Mouse (Mus musculus): ENCODE data around the gene Rtn2. TPM values are rescaled to one million over a fixed set of nuclear protein-coding genes. Genes with fewer than 3 reads are reported as not detected.
A peak's percentile ranks its signal among the peaks of the same experiment; 100 is the strongest.

The Rtn2 gene
- polyA plus RNA-seq, 1 experiment from 2014 or later: 5.2 TPM

DNA sequence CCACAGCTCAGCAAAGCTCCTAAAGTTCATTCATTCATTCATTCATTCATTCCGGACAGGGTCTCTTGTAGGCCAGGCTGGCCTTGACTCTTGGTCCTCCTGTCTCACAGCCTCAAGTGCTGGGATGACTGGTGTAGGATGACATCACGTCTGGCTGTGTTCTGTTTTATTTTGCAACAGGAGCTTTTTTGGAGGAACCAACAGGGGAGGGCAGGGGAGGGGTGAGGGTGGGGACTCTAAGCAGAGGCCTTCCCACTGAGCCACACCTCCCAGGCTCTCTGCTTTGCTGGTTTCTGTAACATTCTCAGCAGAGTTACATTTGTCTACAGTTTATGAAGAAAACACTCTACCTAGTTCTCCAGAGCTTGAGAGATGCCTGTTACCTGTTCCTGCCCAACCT, 55.6 kb downstream of the Rtn2 start:
- no peak for ATAC-seq (ENCODE audit: insufficient read depth)
- peaks cover 32% of the 10 kb centered on the region for H3K4me1 ChIP-seq (replicated peaks)
- H3K9me3 ChIP-seq (replicated peaks): no peaks in the 10 kb centered on the region
- H3K4me3 ChIP-seq (replicated peaks): no peak overlapping the region
- H3K4me2 ChIP-seq: no peak overlapping the region
- WGBS (ENCODE audit: insufficient replicate concordance): 50% methylated on average over 2 of the region's 2 CpGs
- no peak overlapping the region for H3K27ac ChIP-seq (replicated peaks)
- peaks cover 69% of the 10 kb centered on the region for H3K27me3 ChIP-seq
- no peaks in the 10 kb centered on the region for H3K36me3 ChIP-seq (replicated peaks)
- no peak overlapping the region for H3K9ac ChIP-seq

DNA sequence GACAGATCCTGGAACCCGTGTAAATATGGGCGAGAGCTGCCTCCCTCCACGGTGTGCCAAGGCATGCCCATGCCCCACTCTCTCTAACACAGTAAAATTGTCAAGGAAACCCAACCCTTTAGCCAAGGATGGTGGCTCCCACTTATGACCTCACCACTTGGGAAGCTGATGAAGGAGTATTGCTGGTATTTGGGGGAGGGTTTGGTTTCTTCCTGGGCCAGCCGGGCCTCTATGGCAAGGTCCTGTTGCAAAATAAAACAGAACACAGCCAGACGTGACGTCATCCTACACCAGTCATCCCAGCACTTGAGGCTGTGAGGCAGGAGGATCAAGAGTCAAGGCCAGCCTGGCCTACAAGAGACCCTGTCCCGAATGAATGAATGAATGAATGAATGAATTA, 56.2 kb downstream of the Rtn2 start:
- Histone ChIP-seq H3K9ac (no peak overlapping the region), H3K4me1 (replicated peaks) (peaks cover 34% of the 10 kb centered on the region), H3K4me2 (no peak overlapping the region), H3K9me3 (replicated peaks) (no peaks in the 10 kb centered on the region), H3K27me3 (peaks cover 72% of the 10 kb centered on the region), H3K36me3 (replicated peaks) (no peaks in the 10 kb centered on the region), H3K27ac (replicated peaks) (no peak overlapping the region), H3K4me3 (replicated peaks) (no peak overlapping the region)
- WGBS (ENCODE audit: insufficient replicate concordance): 54% methylated on average over 7 of the region's 7 CpGs
- no peak for ATAC-seq (ENCODE audit: insufficient read depth)

- H3K4me2 ChIP-seq: no peak overlapping the region
- whole genome bisulfite sequencing (ENCODE audit: insufficient replicate concordance): 21% methylated on average over 10 of the region's 10 CpGs
- H3K4me3 ChIP-seq (replicated peaks): no peak overlapping the region
- no peaks in the 10 kb centered on the region for H3K36me3 ChIP-seq (replicated peaks)
- H3K9ac ChIP-seq: no peak overlapping the region
- no peaks in the 10 kb centered on the region for H3K9me3 ChIP-seq (replicated peaks)
- no peak for ATAC-seq (ENCODE audit: insufficient read depth)
- no peak overlapping the region for H3K27ac ChIP-seq (replicated peaks)
- peaks cover 50% of the 10 kb centered on the region for H3K4me1 ChIP-seq (replicated peaks)
- H3K27me3 ChIP-seq: peaks cover 72% of the 10 kb centered on the region
These were observed 58.8 kb downstream of the Rtn2 start for GRCm38 (mm10) chr7:19341250-19341649.

- 1% methylated on average over 41 of the region's 41 CpGs for WGBS (ENCODE audit: insufficient replicate concordance)
- Histone ChIP-seq H3K4me1 (replicated peaks) (peaks cover 50% of the 10 kb centered on the region), H3K4me3 (replicated peaks) (peak overlapping the region; percentile 34), H3K27me3 (peaks cover 71% of the 10 kb centered on the region), H3K4me2 (peak overlapping the region; percentile 36), H3K9me3 (replicated peaks) (no peaks in the 10 kb centered on the region), H3K27ac (replicated peaks) (no peak overlapping the region), H3K36me3 (replicated peaks) (no peaks in the 10 kb centered on the region), H3K9ac (no peak overlapping the region)
- ATAC-seq (ENCODE audit: insufficient read depth): no peak
These were observed 59.5 kb downstream of the Rtn2 start for GRCm38 (mm10) chr7:19341761-19342409.

GRCm38 (mm10) chr7:19342481-19343027, 60.1 kb downstream of the Rtn2 start:
- no peak overlapping the region for H3K27ac ChIP-seq (replicated peaks)
- ATAC-seq (ENCODE audit: insufficient read depth): no peak
- H3K27me3 ChIP-seq: peaks cover 64% of the 10 kb centered on the region
- no peaks in the 10 kb centered on the region for H3K36me3 ChIP-seq (replicated peaks)
- peaks cover 50% of the 10 kb centered on the region for H3K4me1 ChIP-seq (replicated peaks)
- no peaks in the 10 kb centered on the region for H3K9me3 ChIP-seq (replicated peaks)
- H3K9ac ChIP-seq: no peak overlapping the region
- H3K4me3 ChIP-seq (replicated peaks): peak overlapping the region; percentile 34
- under 1% methylated on average over 27 of the region's 27 CpGs for WGBS (ENCODE audit: insufficient replicate concordance)
- peak overlapping the region; percentile 36 for H3K4me2 ChIP-seq

GRCm38 (mm10) chr7:19343210-19343808, 60.9 kb downstream of the Rtn2 start:
- H3K4me2 ChIP-seq: peak overlapping the region; percentile 27; the same call in 1 of the 2 replicates
- H3K27ac ChIP-seq (replicated peaks): no peak overlapping the region
- peaks cover 57% of the 10 kb centered on the region for H3K27me3 ChIP-seq
- H3K36me3 ChIP-seq (replicated peaks): no peaks in the 10 kb centered on the region
- under 1% methylated on average over 11 of the region's 11 CpGs for WGBS (ENCODE audit: insufficient replicate concordance)
- no peak overlapping the region for H3K9ac ChIP-seq
- peaks cover 46% of the 10 kb centered on the region for H3K4me1 ChIP-seq (replicated peaks)
- H3K4me3 ChIP-seq (replicated peaks): no peak overlapping the region
- no peaks in the 10 kb centered on the region for H3K9me3 ChIP-seq (replicated peaks)
- ATAC-seq (ENCODE audit: insufficient read depth): no peak

GRCm38 (mm10) chr7:19344237-19344847, 61.9 kb downstream of the Rtn2 start, which contains the start of gene Ercc1:
Ercc1 (plus strand) TSS chr7:19344778.
- H3K27me3 ChIP-seq: peaks cover 50% of the 10 kb centered on the region
- peak within 1 kb of the TSS; percentile 88 for H3K4me2 ChIP-seq
- H3K9ac ChIP-seq: peak within 1 kb of the TSS; percentile 41
- peaks cover 41% of the 10 kb centered on the region for H3K4me1 ChIP-seq (replicated peaks)
- no peak for ATAC-seq (ENCODE audit: insufficient read depth)
- H3K9me3 ChIP-seq (replicated peaks): no peaks in the 10 kb centered on the region
- H3K27ac ChIP-seq (replicated peaks): peak within 1 kb of the TSS; percentile 69; the same call in 1 of the 2 replicates
- peak within 1 kb of the TSS; percentile 69 for H3K4me3 ChIP-seq (replicated peaks)
- H3K36me3 ChIP-seq (replicated peaks): no peaks in the 10 kb centered on the region
- 15% methylated on average over 12 of the region's 12 CpGs for WGBS (ENCODE audit: insufficient replicate concordance)

DNA sequence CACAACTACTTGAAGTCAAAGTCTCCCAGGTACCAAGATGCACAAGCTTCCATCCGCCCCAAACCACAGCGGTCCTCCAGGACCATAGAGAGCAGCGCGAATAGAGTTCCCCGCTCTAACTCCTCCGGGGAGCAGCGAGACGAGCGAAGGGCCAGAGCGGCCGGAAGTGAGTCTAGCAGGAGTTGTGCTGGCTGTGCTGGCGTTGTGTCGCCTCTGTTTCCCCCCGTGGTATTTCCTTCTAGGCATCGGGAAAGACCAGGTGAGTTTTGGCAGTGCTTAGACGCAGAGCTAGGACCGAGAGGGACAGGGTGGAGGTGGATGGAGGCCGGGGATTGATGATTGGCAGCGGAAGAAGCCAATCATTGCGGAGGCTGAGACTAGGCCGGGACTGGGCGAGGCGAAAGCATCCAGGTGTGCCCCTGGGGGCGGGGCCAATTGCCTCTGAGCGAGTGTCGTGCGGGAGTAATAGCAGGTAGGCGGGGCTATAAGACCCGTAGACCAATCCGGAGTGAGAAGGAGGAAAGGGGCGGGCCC, 62.6 kb downstream of the Rtn2 start:
- ATAC-seq (ENCODE audit: insufficient read depth): peak; percentile 94
- Histone ChIP-seq H3K36me3 (replicated peaks) (0 out of 2 replicates have a peak, but pooled peaks cover under 1% of the 10 kb centered on the region), H3K27me3 (peaks cover 45% of the 10 kb centered on the region), H3K4me1 (replicated peaks) (peaks cover 41% of the 10 kb centered on the region), H3K4me2 (peak overlapping the region; percentile 88), H3K4me3 (replicated peaks) (peak overlapping the region; percentile 69), H3K9me3 (replicated peaks) (no peaks in the 10 kb centered on the region), H3K27ac (replicated peaks) (peak overlapping the region; percentile 69; the same call in 1 of the 2 replicates), H3K9ac (peak overlapping the region; percentile 41)
- under 1% methylated on average over 31 of the region's 31 CpGs for WGBS (ENCODE audit: insufficient replicate concordance)

Other genes starting within 250 kb of the Rtn2 start
- gene Rsph6a, start 227.9 kb upstream of the Rtn2 start, polyA plus RNA-seq (2015; fragmentation: Nextera tagmentation; extraction: Ambion mirVana): not detected in 2 replicates
- gene Dmwd, start 206.4 kb upstream of the Rtn2 start, polyA plus RNA-seq (2015; fragmentation: Nextera tagmentation; extraction: Ambion mirVana): 3.6 and 5.4 TPM in 2 replicates
- gene Dmpk, start 198.8 kb upstream of the Rtn2 start, polyA plus RNA-seq (2015; fragmentation: Nextera tagmentation; extraction: Ambion mirVana): 13.9 and 15.8 TPM in 2 replicates
- 0.90 and 1.2 TPM in 2 replicates for gene Six5, start 188.0 kb upstream of the Rtn2 start, polyA plus RNA-seq (2015; fragmentation: Nextera tagmentation; extraction: Ambion mirVana)
- gene Gm4969, start 164.3 kb upstream of the Rtn2 start, polyA plus RNA-seq (2015; fragmentation: Nextera tagmentation; extraction: Ambion mirVana): 0.14 and 0.17 TPM in 2 replicates
- gene Fbxo46, start 162.8 kb upstream of the Rtn2 start, polyA plus RNA-seq (2015; fragmentation: Nextera tagmentation; extraction: Ambion mirVana): 5.1 TPM in 2 replicates
- 4.1 and 4.6 TPM in 2 replicates for gene Qpctl, start 133.3 kb upstream of the Rtn2 start, polyA plus RNA-seq (2015; fragmentation: Nextera tagmentation; extraction: Ambion mirVana)
- gene Snrpd2, start 132.9 kb upstream of the Rtn2 start, polyA plus RNA-seq (2015; fragmentation: Nextera tagmentation; extraction: Ambion mirVana): 52.8 and 55.6 TPM in 2 replicates
- gene Gipr, start 116.5 kb upstream of the Rtn2 start, polyA plus RNA-seq (2015; fragmentation: Nextera tagmentation; extraction: Ambion mirVana): 0.36 and 1.0 TPM in 2 replicates
- 3.9 and 4.2 TPM in 2 replicates for gene Eml2, start 106.2 kb upstream of the Rtn2 start, polyA plus RNA-seq (2015; fragmentation: Nextera tagmentation; extraction: Ambion mirVana)
- gene Gpr4, start 70.1 kb upstream of the Rtn2 start, polyA plus RNA-seq (2015; fragmentation: Nextera tagmentation; extraction: Ambion mirVana): 0.50 TPM in 2 replicates
- 15.3 and 16.0 TPM in 2 replicates for gene Opa3, start 54.3 kb upstream of the Rtn2 start, polyA plus RNA-seq (2015; fragmentation: Nextera tagmentation; extraction: Ambion mirVana)
- gene Vasp, start 10.8 kb upstream of the Rtn2 start, polyA plus RNA-seq (2015; fragmentation: Nextera tagmentation; extraction: Ambion mirVana): 41.2 and 42.4 TPM in 2 replicates
- gene Ppm1n, start 2.6 kb upstream of the Rtn2 start, polyA plus RNA-seq (2015; fragmentation: Nextera tagmentation; extraction: Ambion mirVana): 0.05 TPM in 1 of 2 replicates, not detected in the other
- 0.03 TPM in 1 of 2 replicates, not detected in the other for gene Fosb, start 27.4 kb downstream of the Rtn2 start, polyA plus RNA-seq (2015; fragmentation: Nextera tagmentation; extraction: Ambion mirVana)
- gene Ercc1, start 62.2 kb downstream of the Rtn2 start, polyA plus RNA-seq (2015; fragmentation: Nextera tagmentation; extraction: Ambion mirVana): 14.0 and 14.5 TPM in 2 replicates
- gene Cd3eap, start 76.9 kb downstream of the Rtn2 start, polyA plus RNA-seq (2015; fragmentation: Nextera tagmentation; extraction: Ambion mirVana): 7.9 and 8.1 TPM in 2 replicates
- gene Ppp1r13l, start 77.1 kb downstream of the Rtn2 start, polyA plus RNA-seq (2015; fragmentation: Nextera tagmentation; extraction: Ambion mirVana): 0.94 and 1.5 TPM in 2 replicates
- gene Ercc2, start 99.4 kb downstream of the Rtn2 start, polyA plus RNA-seq (2015; fragmentation: Nextera tagmentation; extraction: Ambion mirVana): 6.2 and 7.5 TPM in 2 replicates
- gene Klc3, start 121.5 kb downstream of the Rtn2 start, polyA plus RNA-seq (2015; fragmentation: Nextera tagmentation; extraction: Ambion mirVana): 0.46 and 0.84 TPM in 2 replicates
- 32.2 and 49.9 TPM in 2 replicates for gene Ckm, start 122.2 kb downstream of the Rtn2 start, polyA plus RNA-seq (2015; fragmentation: Nextera tagmentation; extraction: Ambion mirVana)
- 1.2 and 1.6 TPM in 2 replicates for gene Mark4, start 176.2 kb downstream of the Rtn2 start, polyA plus RNA-seq (2015; fragmentation: Nextera tagmentation; extraction: Ambion mirVana)
- 0.85 and 1.2 TPM in 2 replicates for gene Exoc3l2, start 180.7 kb downstream of the Rtn2 start, polyA plus RNA-seq (2015; fragmentation: Nextera tagmentation; extraction: Ambion mirVana)
- 0.79 and 1.1 TPM in 2 replicates for gene Bloc1s3, start 225.7 kb downstream of the Rtn2 start, polyA plus RNA-seq (2015; fragmentation: Nextera tagmentation; extraction: Ambion mirVana)
- 41.2 and 42.0 TPM in 2 replicates for gene Trappc6a, start 225.8 kb downstream of the Rtn2 start, polyA plus RNA-seq (2015; fragmentation: Nextera tagmentation; extraction: Ambion mirVana)
- gene Nkpd1, start 235.2 kb downstream of the Rtn2 start, polyA plus RNA-seq (2015; fragmentation: Nextera tagmentation; extraction: Ambion mirVana): not detected in 2 replicates